Mouse (Mus musculus): ENCODE measurements at regions not wholly inside any gene's neighbourhood (a gene's known extent, or its start where the extent isn't known, plus 50 kb on each side); places are given as distances from the start of the nearest gene placed in this dataset.

- Histone ChIP-seq H3K9me3 (no peaks in the 10 kb centered on the region), H3K27me3 (replicated peaks; ENCODE audit: low read depth, poor library complexity, severe bottlenecking) (peaks cover 61% of the 10 kb centered on the region), H3K4me1 (peaks cover 9% of the 10 kb centered on the region), H3K36me3 (replicated peaks) (no peaks in the 10 kb centered on the region), H3K4me3 (peak overlapping the region; percentile 66), H3K27ac (replicated peaks) (no peak overlapping the region)
- DNase-seq (ENCODE audit: low spot score), result no peak
- WGBS, result 14% methylated on average over 9 of the region's 9 CpGs
Observed at GRCm38 (mm10) chr6:71012436-71012822, 56.1 kb downstream of the Foxi3 start.

GRCm38 (mm10) chr6:71012823-71013461, 56.6 kb downstream of the Foxi3 start:
- H3K27ac ChIP-seq (replicated peaks), result peak overlapping the region; percentile 63; the same call in 1 of the 2 replicates
- WGBS, result under 1% methylated on average over 38 of the region's 38 CpGs

GRCm38 (mm10) chr6:71016388-71016787, 60.1 kb downstream of the Foxi3 start:
- H3K9me3 ChIP-seq, result no peaks in the 10 kb centered on the region
- H3K27ac ChIP-seq (replicated peaks), result no peak overlapping the region
- H3K27me3 ChIP-seq (replicated peaks; ENCODE audit: low read depth, poor library complexity, severe bottlenecking), result peaks cover 55% of the 10 kb centered on the region
- DNase-seq (ENCODE audit: low spot score), result no peak
- no peak overlapping the region for H3K4me3 ChIP-seq
- peaks cover 17% of the 10 kb centered on the region for H3K4me1 ChIP-seq
- H3K36me3 ChIP-seq (replicated peaks), result no peaks in the 10 kb centered on the region
- WGBS, result 6% methylated on average over 1 of the region's 1 CpGs

More at GRCm38 (mm10) chr6:71012823-71013461, 56.6 kb downstream of the Foxi3 start:
- Histone ChIP-seq H3K36me3 (replicated peaks) (no peaks in the 10 kb centered on the region), H3K27me3 (replicated peaks; ENCODE audit: low read depth, poor library complexity, severe bottlenecking) (peaks cover 61% of the 10 kb centered on the region), H3K9me3 (no peaks in the 10 kb centered on the region), H3K4me1 (peaks cover 9% of the 10 kb centered on the region), H3K4me3 (peak overlapping the region; percentile 66)
- peak; percentile 78 for DNase-seq (ENCODE audit: low spot score)

GRCm38 (mm10) chr6:71021353-71021752, 65.0 kb downstream of the Foxi3 start:
- no peaks in the 10 kb centered on the region for H3K36me3 ChIP-seq (replicated peaks)
- 11% methylated on average over 9 of the region's 9 CpGs for WGBS
- no peaks in the 10 kb centered on the region for H3K9me3 ChIP-seq
- H3K27me3 ChIP-seq (replicated peaks; ENCODE audit: low read depth, poor library complexity, severe bottlenecking), result peaks cover 19% of the 10 kb centered on the region
- H3K27ac ChIP-seq (replicated peaks), result no peak overlapping the region; the same call in 1 of the 2 replicates
- DNase-seq (ENCODE audit: low spot score), result peak; percentile 34
- H3K4me3 ChIP-seq, result no peak overlapping the region
- peaks cover 11% of the 10 kb centered on the region for H3K4me1 ChIP-seq

- Histone ChIP-seq H3K4me3 (no peak overlapping the region), H3K27ac (replicated peaks) (no peak overlapping the region), H3K27me3 (replicated peaks; ENCODE audit: low read depth, poor library complexity, severe bottlenecking) (peaks cover 7% of the 10 kb centered on the region), H3K9me3 (no peaks in the 10 kb centered on the region), H3K36me3 (replicated peaks) (no peaks in the 10 kb centered on the region), H3K4me1 (peaks cover 11% of the 10 kb centered on the region)
- WGBS, result 79% methylated on average over 4 of the region's 4 CpGs
- no peak for DNase-seq (ENCODE audit: low spot score)
Observed at GRCm38 (mm10) chr6:71025472-71025871, 69.1 kb downstream of the Foxi3 start.

GRCm38 (mm10) chr6:71029663-71030062, 73.3 kb downstream of the Foxi3 start:
- DNase-seq (ENCODE audit: low spot score), result no peak
- WGBS, result 84% methylated on average over 6 of the region's 6 CpGs
- no peaks in the 10 kb centered on the region for H3K4me1 ChIP-seq

GRCm38 (mm10) chr6:71030541-71030940, 74.2 kb downstream of the Foxi3 start:
- H3K4me1 ChIP-seq, result no peaks in the 10 kb centered on the region
- H3K4me3 ChIP-seq, result no peak overlapping the region
- no peak overlapping the region for H3K27ac ChIP-seq (replicated peaks)
- H3K27me3 ChIP-seq (replicated peaks; ENCODE audit: low read depth, poor library complexity, severe bottlenecking), result no peaks in the 10 kb centered on the region
- DNase-seq (ENCODE audit: low spot score), result no peak
- no peaks in the 10 kb centered on the region for H3K36me3 ChIP-seq (replicated peaks)
- no peaks in the 10 kb centered on the region for H3K9me3 ChIP-seq
- 71% methylated on average over 5 of the region's 5 CpGs for WGBS

More at GRCm38 (mm10) chr6:71029663-71030062, 73.3 kb downstream of the Foxi3 start:
- no peak overlapping the region for H3K4me3 ChIP-seq
- no peaks in the 10 kb centered on the region for H3K36me3 ChIP-seq (replicated peaks)
- no peaks in the 10 kb centered on the region for H3K9me3 ChIP-seq
- H3K27me3 ChIP-seq (replicated peaks; ENCODE audit: low read depth, poor library complexity, severe bottlenecking), result no peaks in the 10 kb centered on the region
- no peak overlapping the region for H3K27ac ChIP-seq (replicated peaks)

GRCm38 (mm10) chr6:71044241-71044640, 87.9 kb downstream of the Foxi3 start:
- no peak for DNase-seq (ENCODE audit: low spot score)
- H3K4me3 ChIP-seq, result no peak overlapping the region
- WGBS, result 86% methylated on average over 3 of the region's 3 CpGs
- H3K36me3 ChIP-seq (replicated peaks), result no peaks in the 10 kb centered on the region
- no peaks in the 10 kb centered on the region for H3K9me3 ChIP-seq
- peaks cover 13% of the 10 kb centered on the region for H3K4me1 ChIP-seq
- no peak overlapping the region for H3K27ac ChIP-seq (replicated peaks)
- peaks cover 20% of the 10 kb centered on the region for H3K27me3 ChIP-seq (replicated peaks; ENCODE audit: low read depth, poor library complexity, severe bottlenecking)

GRCm38 (mm10) chr6:71045261-71045660, 88.9 kb downstream of the Foxi3 start:
- peaks cover 30% of the 10 kb centered on the region for H3K27me3 ChIP-seq (replicated peaks; ENCODE audit: low read depth, poor library complexity, severe bottlenecking)
- H3K9me3 ChIP-seq, result no peaks in the 10 kb centered on the region
- DNase-seq (ENCODE audit: low spot score), result no peak
- 87% methylated on average over 4 of the region's 4 CpGs for WGBS
- no peak overlapping the region for H3K4me3 ChIP-seq
- no peaks in the 10 kb centered on the region for H3K36me3 ChIP-seq (replicated peaks)
- H3K27ac ChIP-seq (replicated peaks), result no peak overlapping the region
- H3K4me1 ChIP-seq, result peaks cover 20% of the 10 kb centered on the region

- WGBS, result 2% methylated on average over 38 of the region's 38 CpGs
- Histone ChIP-seq H3K27ac (replicated peaks) (peak overlapping the region; percentile 81), H3K4me3 (peak overlapping the region; percentile 62), H3K9me3 (no peaks in the 10 kb centered on the region), H3K4me1 (peaks cover 23% of the 10 kb centered on the region), H3K27me3 (replicated peaks; ENCODE audit: low read depth, poor library complexity, severe bottlenecking) (peaks cover 31% of the 10 kb centered on the region), H3K36me3 (replicated peaks) (no peaks in the 10 kb centered on the region)
- DNase-seq (ENCODE audit: low spot score), result peak; percentile 66
Observed at GRCm38 (mm10) chr6:71048199-71049094, 92.1 kb downstream of the Foxi3 start.

- DNase-seq (ENCODE audit: low spot score), result no peak
- Histone ChIP-seq H3K27me3 (replicated peaks; ENCODE audit: low read depth, poor library complexity, severe bottlenecking) (peaks cover 31% of the 10 kb centered on the region), H3K4me3 (no peak overlapping the region), H3K27ac (replicated peaks) (no peak overlapping the region), H3K4me1 (peaks cover 23% of the 10 kb centered on the region), H3K36me3 (replicated peaks) (no peaks in the 10 kb centered on the region), H3K9me3 (no peaks in the 10 kb centered on the region)
- 46% methylated on average over 5 of the region's 5 CpGs for WGBS
Observed at GRCm38 (mm10) chr6:71050248-71050647, 93.9 kb downstream of the Foxi3 start.

GRCm38 (mm10) chr6:71050754-71051213, 93.5 kb downstream of the Thnsl2 start:
- Histone ChIP-seq H3K4me1 (peaks cover 23% of the 10 kb centered on the region), H3K27ac (replicated peaks) (no peak overlapping the region), H3K4me3 (no peak overlapping the region), H3K36me3 (replicated peaks) (no peaks in the 10 kb centered on the region), H3K27me3 (replicated peaks; ENCODE audit: low read depth, poor library complexity, severe bottlenecking) (peaks cover 31% of the 10 kb centered on the region), H3K9me3 (no peaks in the 10 kb centered on the region)
- whole genome bisulfite sequencing, result 9% methylated on average over 14 of the region's 14 CpGs
- DNase-seq (ENCODE audit: low spot score), result peak; percentile 43

Data from embryonic facial prominence, embryonic 10.5 days (tissue).